Comparison of ENCODE assay signal across 9 mouse cellular contexts in genomic region chr4:135313761-135314241, GRCm38 (mm10). TPM values are rescaled to one million over a fixed set of nuclear protein-coding genes. Genes with fewer than 3 reads are reported as not detected.
DNase-seq lines count a peak whose midpoint lies in the region; ATAC-seq and TF ChIP-seq lines count a peak whose summit lies in the region.
"Had no signal": no experiment of that assay in that cellular context is flagged by ENCODE, and none has a peak within 500 bp of the region (broad histone marks: within the 10 kb centered on the region; RNA-seq: fewer than 3 reads in every experiment).

No protein-coding gene starts in this region.

- H3K4me1 ChIP-seq in embryonic fibroblast, embryonic 13.5 days (ENCODE audit: control insufficient read depth, insufficient read depth, low read length), result peaks cover 9% of the 10 kb centered on the region
- peaks cover 28% of the 10 kb centered on the region for H3K4me1 ChIP-seq in kidney, postnatal 0 days (replicated peaks; ENCODE audit: insufficient read depth, low read length)
- H3K4me1 ChIP-seq in forebrain, embryonic 12.5 days, result no peaks in the 10 kb centered on the region; the same call in 1 of the 2 replicates
- H3K4me1 ChIP-seq: hindbrain, embryonic 15.5 days had no signal

- 60% methylated on average over 9 of the region's 9 CpGs for WGBS in kidney, postnatal 0 days
- 86% methylated on average over 9 of the region's 9 CpGs for WGBS in forebrain, embryonic 12.5 days

- no peaks in the 10 kb centered on the region for H3K27me3 ChIP-seq in kidney, postnatal 0 days (ENCODE audit: insufficient read depth, low read length)
- no peaks in the 10 kb centered on the region for H3K27me3 ChIP-seq in forebrain, embryonic 12.5 days
- H3K27me3 ChIP-seq: hindbrain, embryonic 15.5 days had no signal

- H3K36me3 ChIP-seq in kidney, postnatal 0 days (ENCODE audit: insufficient read depth, low read length), result peaks cover 23% of the 10 kb centered on the region; the same call in 1 of the 2 replicates
- H3K36me3 ChIP-seq in forebrain, embryonic 12.5 days (replicated peaks), result peaks cover 41% of the 10 kb centered on the region

- ATAC-seq in kidney, postnatal 0 days (replicated peaks; ENCODE audit: low FRiP score, low read depth), result peak; percentile 34
- ATAC-seq in monocyte, adult 5-6 weeks (replicated peaks; ENCODE audit: insufficient number of reproducible peaks, low FRiP score, low TSS enrichment, poor library complexity, severe bottlenecking), result peak; percentile 87
- no peak for ATAC-seq in forebrain, embryonic 12.5 days (ENCODE audit: low FRiP score)

- 0 out of 2 replicates have a peak overlapping the region, but pooled peaks have one; percentile 3 for H3K4me2 ChIP-seq in kidney, postnatal 0 days (ENCODE audit: low read length)
- no peak overlapping the region for H3K4me2 ChIP-seq in forebrain, embryonic 12.5 days
- H3K4me2 ChIP-seq: hindbrain, embryonic 15.5 days had no signal

- intact Hi-C loops in gastrocnemius, adult 2 months (cut with DNase I), result loop anchor here (10.0 kb wide), 1 partner anchor 369 kb away; no protein-coding TSS in a partner anchor

- no peak for DNase-seq in gastrocnemius, adult 2 months
- no peak for DNase-seq in gastrocnemius, adult 18-20 months (ENCODE audit: low spot score)
- no peak for DNase-seq in kidney, postnatal 0 days (ENCODE audit: low spot score)
- no peak for DNase-seq in adipocyte (ENCODE audit: low spot score)
- no peak for DNase-seq in retina, postnatal 1 day

- H3K9me3 ChIP-seq in kidney, postnatal 0 days (replicated peaks; ENCODE audit: low read length), result no peaks in the 10 kb centered on the region
- H3K9me3 ChIP-seq in forebrain, embryonic 12.5 days, result 0 out of 2 replicates have a peak, but pooled peaks cover 5% of the 10 kb centered on the region
- H3K9me3 ChIP-seq: hindbrain, embryonic 15.5 days had no signal

- TF ChIP-seq CTCF in gastrocnemius, adult 2 months (IDR thresholded peaks at IDR 0.05), result no peak
- no peak for TF ChIP-seq CTCF in embryonic fibroblast, embryonic 13.5 days (IDR thresholded peaks at IDR 0.05; ENCODE audit: borderline replicate concordance, insufficient read depth, low read length)
- TF ChIP-seq CTCF in kidney, postnatal 0 days (IDR thresholded peaks at IDR 0.05; ENCODE audit: low read depth), result no peak

- peak overlapping the region; percentile 57 for H3K4me3 ChIP-seq in gastrocnemius, adult 2 months
- H3K4me3 ChIP-seq in embryonic fibroblast, embryonic 13.5 days (ENCODE audit: insufficient read depth, low read length), result no peak overlapping the region
- H3K4me3 ChIP-seq in kidney, postnatal 0 days (replicated peaks; ENCODE audit: low read depth, low read length), result no peak overlapping the region
- no peak overlapping the region for H3K4me3 ChIP-seq in forebrain, embryonic 12.5 days (replicated peaks)
- H3K4me3 ChIP-seq: hindbrain, embryonic 15.5 days had no signal

- peak overlapping the region; percentile 86 for H3K27ac ChIP-seq in gastrocnemius, adult 2 months
- H3K27ac ChIP-seq in embryonic fibroblast, embryonic 13.5 days (ENCODE audit: insufficient read depth, low read length), result peak overlapping the region; percentile 12; the same call in 1 of the 2 replicates
- peak overlapping the region; percentile 70 for H3K27ac ChIP-seq in kidney, postnatal 0 days
- no peak overlapping the region for H3K27ac ChIP-seq in forebrain, embryonic 12.5 days
- H3K27ac ChIP-seq: hindbrain, embryonic 15.5 days had no signal

- no peak for TF ChIP-seq POLR2A in embryonic fibroblast, embryonic 13.5 days (IDR thresholded peaks at IDR 0.05; ENCODE audit: low read depth, low read length)

- H3K9ac ChIP-seq in kidney, postnatal 0 days (ENCODE audit: low read depth, low read length), result no peak overlapping the region
- H3K9ac ChIP-seq in forebrain, embryonic 12.5 days, result no peak overlapping the region
- H3K9ac ChIP-seq: hindbrain, embryonic 15.5 days had no signal

RNA-seq across cellular contexts. Expression of gene Srrm1, which starts 39.3 kb away (rescaled TPM):
- 10 to 100 TPM; 68.8 to 71.7 TPM for total RNA-seq in gastrocnemius, adult 2 months (2021)
- total RNA-seq in gastrocnemius, adult 18-20 months (2021), result 10 to 100 TPM; 58.3 to 60.1 TPM
- 160 and 173 TPM in 2 replicates for polyA plus RNA-seq in embryonic fibroblast, embryonic 13.5 days (2011; ENCODE audit: insufficient read length, low read depth, missing spikeins)
- 183 and 203 TPM in 2 replicates for polyA plus RNA-seq in kidney, postnatal 0 days (2015; fragmentation: Nextera tagmentation; extraction: Ambion mirVana)
- total RNA-seq in monocyte, adult 5-6 weeks (2017), result 123 to 188 TPM (median 151 TPM) in 3 replicates
- 272 and 275 TPM in 2 replicates for polyA plus RNA-seq in forebrain, embryonic 12.5 days (2016; fragmentation: Nextera tagmentation; extraction: Ambion mirVana)

RNA-seq across cellular contexts. Expression of gene Clic4, which starts 41.2 kb away (rescaled TPM):
- 10 to 100 TPM; 16.9 to 33.9 TPM for total RNA-seq in gastrocnemius, adult 2 months (2021)
- 10 to 100 TPM; 27.6 to 40.4 TPM for total RNA-seq in gastrocnemius, adult 18-20 months (2021)
- 223 and 251 TPM in 2 replicates for polyA plus RNA-seq in embryonic fibroblast, embryonic 13.5 days (2011; ENCODE audit: insufficient read length, low read depth, missing spikeins)
- 147 and 166 TPM in 2 replicates for polyA plus RNA-seq in kidney, postnatal 0 days (2015; fragmentation: Nextera tagmentation; extraction: Ambion mirVana)
- 39.4 to 61.3 TPM (median 41.0 TPM) in 3 replicates for total RNA-seq in monocyte, adult 5-6 weeks (2017)
- 205 and 221 TPM in 2 replicates for polyA plus RNA-seq in forebrain, embryonic 12.5 days (2016; fragmentation: Nextera tagmentation; extraction: Ambion mirVana)
